Comparison of ENCODE assay signal across 28 mouse cellular contexts in the genomic region with DNA sequence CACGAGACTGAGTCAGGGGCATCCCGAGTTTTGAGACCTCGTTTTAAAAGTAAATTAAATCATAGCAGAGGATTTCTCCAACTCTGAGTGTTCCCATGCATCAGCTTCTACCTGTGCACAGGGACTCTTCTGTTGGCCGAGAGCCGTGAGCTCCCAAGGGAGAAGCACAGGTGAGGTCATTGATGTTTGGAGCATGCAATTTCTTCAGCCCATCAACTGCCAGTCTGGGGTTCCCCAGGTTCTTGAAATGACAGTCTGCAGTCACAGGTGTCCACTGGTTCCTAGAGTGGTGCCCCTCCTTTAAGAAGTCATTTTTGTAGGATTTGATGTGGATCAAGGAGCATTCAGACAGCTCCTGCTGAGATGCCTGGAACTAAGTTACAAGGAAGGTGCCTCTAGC. TPM values are rescaled to one million over a fixed set of nuclear protein-coding genes. Genes with fewer than 3 reads are reported as not detected.
A peak's percentile ranks its signal among the peaks of the same experiment; 100 is the strongest.
DNase-seq lines count a peak whose midpoint lies in the region; ATAC-seq and TF ChIP-seq lines count a peak whose summit lies in the region.
"Had no signal": no experiment of that assay in that cellular context is flagged by ENCODE, and none has a peak within 500 bp of the region (broad histone marks: within the 10 kb centered on the region; RNA-seq: fewer than 3 reads in every experiment).

No protein-coding gene starts in this region.

- no peak for TF ChIP-seq POLR2A in CH12.LX (IDR thresholded peaks at IDR 0.05; ENCODE audit: low read depth, low read length)

- ATAC-seq in intestine, embryonic 14.5 days (replicated peaks; ENCODE audit: low FRiP score, low TSS enrichment, low read depth): no peak
- no peak for ATAC-seq in intestine, embryonic 15.5 days
- ATAC-seq: activated CD4-positive, CD25-positive, alpha-beta regulatory T cell, adult 4 months; forebrain, embryonic 14.5 days; forebrain, embryonic 16.5 days; Patski had no signal

- no peak overlapping the region for H3K9ac ChIP-seq in intestine, embryonic 14.5 days (ENCODE audit: low read length)
- no peak overlapping the region for H3K9ac ChIP-seq in intestine, embryonic 15.5 days
- H3K9ac ChIP-seq in CH12.LX (ENCODE audit: insufficient read depth, low read depth): no peak overlapping the region
- H3K9ac ChIP-seq: embryonic facial prominence, embryonic 13.5 days; embryonic facial prominence, embryonic 15.5 days; forebrain, embryonic 12.5 days had no signal

- no peaks in the 10 kb centered on the region for H3K4me1 ChIP-seq in intestine, embryonic 14.5 days (replicated peaks; ENCODE audit: control insufficient read depth, insufficient read depth, low read length)
- H3K4me1 ChIP-seq in intestine, embryonic 15.5 days (replicated peaks): no peaks in the 10 kb centered on the region
- H3K4me1 ChIP-seq in CH12.LX (ENCODE audit: control insufficient read depth in 1 of 2, insufficient read depth in 2 of 2): peaks cover 18 to 44% of the 10 kb centered on the region in 2 experiments
- peaks cover 13% of the 10 kb centered on the region; the same call in 1 of the 2 replicates for H3K4me1 ChIP-seq in brown adipose tissue, adult 24 weeks (ENCODE audit: control insufficient read depth, insufficient read depth, insufficient read length, low read length)
- H3K4me1 ChIP-seq: embryonic facial prominence, embryonic 13.5 days; embryonic facial prominence, embryonic 15.5 days; forebrain, embryonic 10.5 days; forebrain, embryonic 12.5 days had no signal

- in situ Hi-C loops in CH12.LX (cut with MboI; ENCODE audit: low pct_ligation_motif_present, low pct_unique_long_range_greater_than_20kb, low sequenced_read_pairs): loop anchor here (25.0 kb wide), 1 partner anchor 359 kb away; no protein-coding TSS in a partner anchor

- H3K9me3 ChIP-seq in intestine, embryonic 14.5 days (ENCODE audit: control insufficient read depth, low read length): no peaks in the 10 kb centered on the region
- H3K9me3 ChIP-seq in intestine, embryonic 15.5 days: no peaks in the 10 kb centered on the region
- no peaks in the 10 kb centered on the region for H3K9me3 ChIP-seq in CH12.LX (replicated peaks; ENCODE audit: low read length)
- H3K9me3 ChIP-seq: embryonic facial prominence, embryonic 13.5 days; embryonic facial prominence, embryonic 15.5 days; forebrain, embryonic 10.5 days; forebrain, embryonic 12.5 days; G1E had no signal

- 88% methylated on average over 5 of the region's 5 CpGs for WGBS in intestine, embryonic 14.5 days
- 89% methylated on average over 5 of the region's 5 CpGs for WGBS in intestine, embryonic 15.5 days

- H3K27me3 ChIP-seq in intestine, embryonic 14.5 days (replicated peaks; ENCODE audit: control insufficient read depth, insufficient read depth, low read length): no peaks in the 10 kb centered on the region
- no peaks in the 10 kb centered on the region for H3K27me3 ChIP-seq in intestine, embryonic 15.5 days (replicated peaks)
- H3K27me3 ChIP-seq in CH12.LX (replicated peaks): no peaks in the 10 kb centered on the region
- H3K27me3 ChIP-seq: embryonic facial prominence, embryonic 13.5 days; embryonic facial prominence, embryonic 15.5 days; forebrain, embryonic 12.5 days; Patski had no signal

- H3K4me2 ChIP-seq in intestine, embryonic 14.5 days (ENCODE audit: low read length): no peak overlapping the region
- no peak overlapping the region for H3K4me2 ChIP-seq in intestine, embryonic 15.5 days (replicated peaks)
- no peak overlapping the region for H3K4me2 ChIP-seq in CH12.LX (ENCODE audit: insufficient read depth, low read depth, poor library complexity, severe bottlenecking)
- H3K4me2 ChIP-seq: embryonic facial prominence, embryonic 13.5 days; embryonic facial prominence, embryonic 15.5 days; forebrain, embryonic 12.5 days had no signal

- no peak for TF ChIP-seq RAD21 in CH12.LX (IDR thresholded peaks at IDR 0.05; ENCODE audit: low read depth, low read length)

- intact Hi-C loops in heart, postnatal 36 days (cut with DNase I): no loop called here

- H3K79me2 ChIP-seq in CH12.LX (replicated peaks; ENCODE audit: control insufficient read depth, extremely low read depth, insufficient read depth, poor library complexity, severe bottlenecking): no peaks in the 10 kb centered on the region

- peak; percentile 52 for DNase-seq in heart, adult 11 months
- no peak for DNase-seq in heart, postnatal 36 days
- DNase-seq in intestine, embryonic 14.5 days (ENCODE audit: low spot score): peak; percentile 33
- no peak for DNase-seq in CH12.LX (ENCODE audit: extremely low read depth)
- no peak for DNase-seq in thymus, postnatal 36 days
- DNase-seq: adrenal gland, adult 8-10 months; adrenal gland, postnatal 14 days; adrenal gland, postnatal 36 days; cerebellum, adult 11 months; cerebellum, adult 18-20 months; cerebellum, adult 8-10 months; cerebellum, adult 9-11 months; cerebellum, postnatal 14 days; cerebellum, postnatal 36 days; embryo, embryonic 11 days had no signal

- dilution Hi-C loops in CH12.LX (cut with MboI; ENCODE audit: extremely low pct_ligation_motif_present, extremely low pct_unique_long_range_greater_than_20kb, low sequenced_read_pairs): no loop called here

- peak; percentile 50; the same call in 1 of the 2 replicates for TF ChIP-seq EP300 in CH12.LX (IDR thresholded peaks at IDR 0.05; ENCODE audit: low read length)

- H3K27ac ChIP-seq in intestine, embryonic 14.5 days (ENCODE audit: low read depth): no peak overlapping the region
- no peak overlapping the region for H3K27ac ChIP-seq in intestine, embryonic 15.5 days
- no peak overlapping the region for H3K27ac ChIP-seq in CH12.LX (ENCODE audit: insufficient read depth, low read depth)
- H3K27ac ChIP-seq in brown adipose tissue, adult 24 weeks (replicated peaks; ENCODE audit: low read depth, low read length): peak overlapping the region; percentile 54
- H3K27ac ChIP-seq: embryonic facial prominence, embryonic 13.5 days; embryonic facial prominence, embryonic 15.5 days; forebrain, embryonic 10.5 days; forebrain, embryonic 12.5 days had no signal

- H3K36me3 ChIP-seq in intestine, embryonic 14.5 days (ENCODE audit: control insufficient read depth, insufficient read depth, low read length): peaks cover 61% of the 10 kb centered on the region
- no peaks in the 10 kb centered on the region for H3K36me3 ChIP-seq in intestine, embryonic 15.5 days
- H3K36me3 ChIP-seq in CH12.LX (replicated peaks in 1 of 2; ENCODE audit: control insufficient read depth in 1 of 2, insufficient read depth in 1 of 2, low read length in 1 of 2): peaks cover 26 to 43% of the 10 kb centered on the region in 2 experiments

- TF ChIP-seq CTCF in CH12.LX (conservative IDR thresholded peaks at IDR 0.05 in 1 of 2, IDR thresholded peaks at IDR 0.05 in 1 of 2; ENCODE audit: low read depth in 2 of 2, low read length in 2 of 2): no peak

- H3K4me3 ChIP-seq in intestine, embryonic 14.5 days (ENCODE audit: low read depth, low read length): no peak overlapping the region
- H3K4me3 ChIP-seq in intestine, embryonic 15.5 days (replicated peaks): no peak overlapping the region
- H3K4me3 ChIP-seq in CH12.LX (replicated peaks in 1 of 3; ENCODE audit: low read depth in 2 of 3, low read length in 2 of 3, poor library complexity in 1 of 3): no peak overlapping the region
- H3K4me3 ChIP-seq in brown adipose tissue, adult 24 weeks (ENCODE audit: insufficient read depth, low read depth, low read length): no peak overlapping the region
- H3K4me3 ChIP-seq: embryonic facial prominence, embryonic 13.5 days; embryonic facial prominence, embryonic 15.5 days; erythroblast, embryonic 14.5 days; forebrain, embryonic 10.5 days; forebrain, embryonic 12.5 days had no signal

TF ChIP-seq in CH12.LX, 34 proteins besides CTCF, POLR2A, EP300 and RAD21:
- TF ChIP-seq GABPA (IDR thresholded peaks at IDR 0.05; ENCODE audit: insufficient replicate concordance, low read depth, low read length) (no peak), MEF2A (IDR thresholded peaks at IDR 0.05; ENCODE audit: borderline replicate concordance, low read depth, low read length) (peak; percentile 44; the same call in 1 of the 2 replicates), TCF12 (IDR thresholded peaks at IDR 0.05; ENCODE audit: low read depth, low read length) (peak; percentile 51), ETS1 (conservative IDR thresholded peaks at IDR 0.05; ENCODE audit: low read depth, low read length) (peak; percentile 44), IRF4 (IDR thresholded peaks at IDR 0.05; ENCODE audit: low read depth, low read length) (peak; percentile 70), TBP (conservative IDR thresholded peaks at IDR 0.05; ENCODE audit: low read depth, low read length) (no peak)
TF ChIP-seq in CH12.LX: peak in this region for 4.

RNA-seq across cellular contexts. Expression of a gene that starts 25.0 kb away (rescaled TPM):
- 1 to 10 TPM in 1 of 2 experiments, under 1 TPM in 1; 0.78 to 1.0 TPM for total RNA-seq in heart, postnatal 36 days (2021)
- polyA plus RNA-seq in intestine, embryonic 14.5 days (2014; fragmentation: Nextera tagmentation; extraction: Ambion mirVana): 2.2 and 2.6 TPM in 2 replicates
- 2.8 and 3.8 TPM in 2 replicates for polyA plus RNA-seq in intestine, embryonic 15.5 days (2015; fragmentation: Nextera tagmentation; extraction: Ambion mirVana)
- not detected in 2 replicates for total RNA-seq in CH12.LX (2012; rRNA removed)
- total RNA-seq in CH12.LX (2014; rRNA removed): 0.07 TPM in 1 of 2 replicates, not detected in the other
- not detected in 2 replicates for polyA plus RNA-seq in CH12.LX (2012; ENCODE audit: insufficient read length, low read depth)
- 2.3 and 3.5 TPM in 2 replicates for polyA plus RNA-seq in brown adipose tissue, adult 24 weeks (2012; ENCODE audit: insufficient read depth, insufficient read length, missing spikeins)
- total RNA-seq: common myeloid progenitor, adult 5-6 weeks; G1E had no signal
- polyA plus RNA-seq: erythroblast, embryonic 14.5 days; G1E had no signal

RNA-seq across cellular contexts. Expression of a gene that starts 46.0 kb away (rescaled TPM):
- 10 to 100 TPM; 12.8 to 13.7 TPM for total RNA-seq in heart, postnatal 36 days (2021)
- 21.8 and 21.9 TPM in 2 replicates for polyA plus RNA-seq in intestine, embryonic 14.5 days (2014; fragmentation: Nextera tagmentation; extraction: Ambion mirVana)
- 18.0 and 18.8 TPM in 2 replicates for polyA plus RNA-seq in intestine, embryonic 15.5 days (2015; fragmentation: Nextera tagmentation; extraction: Ambion mirVana)
- 4.0 and 4.7 TPM in 2 replicates for total RNA-seq in CH12.LX (2012; rRNA removed)
- 3.4 and 3.8 TPM in 2 replicates for total RNA-seq in CH12.LX (2014; rRNA removed)
- 5.2 and 5.8 TPM in 2 replicates for polyA plus RNA-seq in CH12.LX (2012; ENCODE audit: insufficient read length, low read depth)
- polyA plus RNA-seq in brown adipose tissue, adult 24 weeks (2012; ENCODE audit: insufficient read depth, insufficient read length, missing spikeins): 13.7 and 28.0 TPM in 2 replicates

Comparison
In these comparisons a context has a peak if more than half of its experiments do, and no peak if none do; other contexts are left out.
1. DNase-seq: peak in heart, adult 11 months (single experiment) and intestine, embryonic 14.5 days (single experiment); none in heart, postnatal 36 days (0 of 2), CH12.LX (single experiment) and thymus, postnatal 36 days (0 of 2).